ENCODE assay signal across 10 mouse cellular contexts in the genomic region with DNA sequence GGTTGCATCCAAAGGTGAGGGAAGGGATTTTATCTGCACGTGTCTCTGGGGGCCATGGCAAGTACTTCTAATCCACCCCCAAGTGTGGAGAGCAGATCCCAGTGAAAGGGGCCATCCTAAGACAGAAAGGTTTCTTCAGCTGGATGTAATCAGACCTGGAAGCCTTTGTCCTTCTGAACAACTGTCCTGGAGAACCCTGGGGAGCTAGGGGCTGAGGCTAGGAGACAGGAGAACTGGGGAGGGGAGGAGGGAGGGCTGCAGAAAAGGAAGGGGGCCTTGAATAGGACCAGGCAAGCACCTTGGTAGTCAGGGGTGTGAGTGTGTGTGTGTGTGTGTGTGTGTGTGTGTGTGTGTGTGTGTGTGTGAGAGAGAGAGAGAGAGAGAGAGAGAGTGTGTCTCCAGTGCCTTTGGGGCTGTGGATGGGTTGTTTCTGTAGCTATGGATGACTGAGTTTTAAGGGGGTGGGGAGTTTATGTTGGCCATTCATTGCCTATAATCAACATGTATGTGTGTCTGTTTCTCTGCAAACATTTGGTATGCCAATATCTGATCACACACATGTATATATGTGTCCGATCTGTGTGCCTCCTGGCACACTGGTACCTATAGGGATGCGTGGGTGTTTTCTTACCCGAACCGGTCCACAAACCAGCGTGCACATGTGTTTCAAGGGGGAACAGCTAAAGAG. TPM values are rescaled to one million over a fixed set of nuclear protein-coding genes. Genes with fewer than 3 reads are reported as not detected.
DNase-seq lines count a peak whose midpoint lies in the region; ATAC-seq and TF ChIP-seq lines count a peak whose summit lies in the region.
"Had no signal": no experiment of that assay in that cellular context is flagged by ENCODE, and none has a peak within 500 bp of the region (broad histone marks: within the 10 kb centered on the region; RNA-seq: fewer than 3 reads in every experiment).

No protein-coding gene starts in this region.

- peak overlapping the region; percentile 63 for H3K4me3 ChIP-seq in heart, embryonic 10.5 days
- no peak overlapping the region; the same call in 1 of the 2 replicates for H3K4me3 ChIP-seq in heart, embryonic 11.5 days (ENCODE audit: low read depth, low read length)
- peak overlapping the region; percentile 84 for H3K4me3 ChIP-seq in cortical plate, adult 2 months (ENCODE audit: insufficient read depth, low read length)
- peak overlapping the region; percentile 73 for H3K4me3 ChIP-seq in hindbrain, embryonic 10.5 days
- H3K4me3 ChIP-seq in midbrain, embryonic 10.5 days: peak overlapping the region; percentile 67
- H3K4me3 ChIP-seq: liver, embryonic 13.5 days had no signal

- no peak overlapping the region for H3K27ac ChIP-seq in heart, embryonic 10.5 days
- no peak overlapping the region for H3K27ac ChIP-seq in heart, embryonic 11.5 days (ENCODE audit: low read depth, low read length)
- peak overlapping the region; percentile 31; the same call in 1 of the 2 replicates for H3K27ac ChIP-seq in cortical plate, adult 2 months (ENCODE audit: insufficient read depth, low read length)
- peak overlapping the region; percentile 90 for H3K27ac ChIP-seq in hindbrain, embryonic 10.5 days
- peak overlapping the region; percentile 88 for H3K27ac ChIP-seq in midbrain, embryonic 10.5 days (replicated peaks)
- H3K27ac ChIP-seq: liver, embryonic 13.5 days had no signal

- H3K9ac ChIP-seq in heart, embryonic 11.5 days (ENCODE audit: low read depth, low read length): no peak overlapping the region
- H3K9ac ChIP-seq: liver, embryonic 13.5 days had no signal

- H3K4me1 ChIP-seq in heart, embryonic 10.5 days: peaks cover 16% of the 10 kb centered on the region
- H3K4me1 ChIP-seq in heart, embryonic 11.5 days (ENCODE audit: control insufficient read depth, insufficient read depth, low read length): peaks cover 6% of the 10 kb centered on the region
- no peaks in the 10 kb centered on the region for H3K4me1 ChIP-seq in cortical plate, adult 2 months (ENCODE audit: control insufficient read depth, insufficient read depth, low read length)
- H3K4me1 ChIP-seq in hindbrain, embryonic 10.5 days (replicated peaks): peaks cover 93% of the 10 kb centered on the region
- peaks cover 93% of the 10 kb centered on the region for H3K4me1 ChIP-seq in midbrain, embryonic 10.5 days
- H3K4me1 ChIP-seq: liver, embryonic 13.5 days had no signal

- no peak overlapping the region for H3K4me2 ChIP-seq in heart, embryonic 11.5 days

- H3K36me3 ChIP-seq in heart, embryonic 10.5 days: no peaks in the 10 kb centered on the region
- no peaks in the 10 kb centered on the region for H3K36me3 ChIP-seq in heart, embryonic 11.5 days (ENCODE audit: control insufficient read depth, insufficient read depth, low read length)
- H3K36me3 ChIP-seq in hindbrain, embryonic 10.5 days: no peaks in the 10 kb centered on the region
- no peaks in the 10 kb centered on the region for H3K36me3 ChIP-seq in midbrain, embryonic 10.5 days
- H3K36me3 ChIP-seq: liver, embryonic 13.5 days had no signal

- H3K27me3 ChIP-seq in heart, embryonic 10.5 days (ENCODE audit: insufficient read depth, poor library complexity, severe bottlenecking): peaks cover 100% of the 10 kb centered on the region
- peaks cover 93% of the 10 kb centered on the region for H3K27me3 ChIP-seq in heart, embryonic 11.5 days (ENCODE audit: control insufficient read depth, insufficient read depth, low read length)
- peaks cover 95% of the 10 kb centered on the region for H3K27me3 ChIP-seq in hindbrain, embryonic 10.5 days (ENCODE audit: insufficient read depth, poor library complexity, severe bottlenecking)
- H3K27me3 ChIP-seq in midbrain, embryonic 10.5 days (ENCODE audit: low read depth, poor library complexity, severe bottlenecking): peaks cover 99% of the 10 kb centered on the region

- no peak for TF ChIP-seq POLR2A in cortical plate, adult 2 months (IDR thresholded peaks at IDR 0.05; ENCODE audit: extremely low read depth, insufficient read depth, low read length)

- H3K9me3 ChIP-seq in heart, embryonic 10.5 days: no peaks in the 10 kb centered on the region
- H3K9me3 ChIP-seq in heart, embryonic 11.5 days (replicated peaks; ENCODE audit: control insufficient read depth, low read length): no peaks in the 10 kb centered on the region
- H3K9me3 ChIP-seq in hindbrain, embryonic 10.5 days: no peaks in the 10 kb centered on the region
- H3K9me3 ChIP-seq in midbrain, embryonic 10.5 days (replicated peaks): no peaks in the 10 kb centered on the region
- H3K9me3 ChIP-seq: liver, embryonic 13.5 days; megakaryocyte, embryonic 14.5 days had no signal

- ATAC-seq in heart, embryonic 11.5 days (replicated peaks; ENCODE audit: insufficient number of reproducible peaks, low FRiP score, low TSS enrichment): no peak

- 8% methylated on average over 6 of the region's 6 CpGs for WGBS in heart, embryonic 10.5 days
- 11% methylated on average over 6 of the region's 6 CpGs for WGBS in heart, embryonic 11.5 days (ENCODE audit: insufficient replicate concordance)
- WGBS in hindbrain, embryonic 10.5 days: 8% methylated on average over 6 of the region's 6 CpGs
- 6% methylated on average over 6 of the region's 6 CpGs for WGBS in midbrain, embryonic 10.5 days

- DNase-seq in heart, embryonic 10.5 days (ENCODE audit: low spot score): no peak
- no peak for DNase-seq in hindbrain, embryonic 10.5 days (ENCODE audit: low spot score)
- no peak for DNase-seq in midbrain, embryonic 10.5 days (ENCODE audit: low spot score)
- no peak for DNase-seq in yolk sac, embryonic 10.5 days (ENCODE audit: low spot score)
- DNase-seq in thymus, adult 18-20 months: no peak
- DNase-seq in frontal cortex, postnatal 36 days (ENCODE audit: low spot score in 2 of 2): no peak
- DNase-seq: liver, embryonic 13.5 days had no signal

- no peak for TF ChIP-seq CTCF in cortical plate, adult 2 months (IDR thresholded peaks at IDR 0.05; ENCODE audit: extremely low read depth, insufficient read depth, low read length)

RNA-seq across cellular contexts. Expression of gene Slc22a12, which starts 46.2 kb away (rescaled TPM):
- polyA plus RNA-seq in heart, embryonic 10.5 days (2016; fragmentation: Nextera tagmentation; extraction: Ambion mirVana): not detected in 2 replicates
- not detected in 2 replicates for polyA plus RNA-seq in heart, embryonic 11.5 days (2014; fragmentation: Nextera tagmentation; extraction: Ambion mirVana)
- polyA plus RNA-seq in cortical plate, adult 2 months (2012; rRNA removed): 0.15 and 0.38 TPM in 2 replicates
- not detected in 2 replicates for polyA plus RNA-seq in hindbrain, embryonic 10.5 days (2016; fragmentation: Nextera tagmentation; extraction: Ambion mirVana)
- polyA plus RNA-seq in midbrain, embryonic 10.5 days (2016; fragmentation: Nextera tagmentation; extraction: Ambion mirVana): not detected in 2 replicates
- polyA plus RNA-seq: liver, embryonic 13.5 days had no signal

Comparison
In these comparisons a context has a peak if more than half of its experiments do, and no peak if none do; other contexts are left out.
1. H3K27ac ChIP-seq: peak in cortical plate, adult 2 months (single experiment), hindbrain, embryonic 10.5 days (single experiment) and midbrain, embryonic 10.5 days (single experiment); none in heart, embryonic 10.5 days (single experiment) and heart, embryonic 11.5 days (single experiment).